Mouse (Mus musculus) stomach, postnatal 0 days (tissue): ENCODE measurements around the gene Slc6a1.

Experiments used
- CTCF ChIP-seq: IDR thresholded peaks from 2 replicates; pipeline ENCODE4 v1.5.1; 2016; ENCODE audit warnings: antibody characterized with exemption, low read depth, mild to moderate bottlenecking, moderate library complexity
- EP300 ChIP-seq: optimal IDR thresholded peaks from 2 replicates; pipeline ENCODE3; 2016; ENCODE audit warnings: antibody characterized with exemption

DNA sequence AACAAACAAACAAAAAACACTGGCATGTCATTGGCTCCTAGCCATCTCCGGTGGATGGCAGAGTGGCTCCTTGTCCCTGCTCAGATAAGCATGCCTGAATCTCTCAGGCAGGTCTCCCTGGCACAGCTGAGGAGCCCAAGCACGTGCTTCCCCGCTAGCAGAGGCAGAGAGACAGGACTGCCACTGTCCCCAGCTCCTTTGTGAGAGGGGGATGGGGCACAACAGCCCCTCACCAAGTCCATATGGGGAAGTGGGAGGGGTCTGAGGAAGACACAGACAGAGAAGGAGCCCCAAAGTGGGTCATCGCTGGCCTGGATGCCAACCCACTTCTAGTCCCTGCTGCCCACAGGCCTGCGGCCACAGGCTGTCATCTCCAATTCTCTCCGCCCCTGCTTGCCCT is 20.8 kb upstream of the Slc6a1 start:
- TF ChIP-seq CTCF (no peak), EP300 (no peak)
